Mouse (Mus musculus) bone marrow, adult 2 months (tissue): ENCODE results near the gene Olfr12.

Source experiments
- CTCF ChIP-seq: fragments of 200-500 bp; IDR thresholded peaks from 2 replicates; pipeline ENCODE4 v1.5.1; 2011; ENCODE audit warnings: low read length, control low read depth; ENCODE audit not compliant: control insufficient read depth, insufficient read depth
- POLR2A ChIP-seq: fragments of 200-500 bp; IDR thresholded peaks from 2 replicates; pipeline ENCODE4 v1.6.1; 2011; ENCODE audit warnings: low read depth, mild to moderate bottlenecking, control low read depth, low read length, borderline replicate concordance; ENCODE audit not compliant: control insufficient read depth

GRCm38 (mm10) chr1:92618360-92618759 is 772 bp downstream of the Olfr12 start:
- TF ChIP-seq CTCF, result no peak
- TF ChIP-seq POLR2A, result no peak
